Mouse (Mus musculus) frontal cortex, postnatal 36 days (tissue): ENCODE measurements around the gene 1700022I11Rik.

ENCODE experiments used
- DNase-seq, 2 experiments: peaks; one replicate each; pipeline ENCODE4 v3.0.0; 2022; ENCODE audit warnings: low spot score in 2 of 2

Gene 1700022I11Rik

DNA sequence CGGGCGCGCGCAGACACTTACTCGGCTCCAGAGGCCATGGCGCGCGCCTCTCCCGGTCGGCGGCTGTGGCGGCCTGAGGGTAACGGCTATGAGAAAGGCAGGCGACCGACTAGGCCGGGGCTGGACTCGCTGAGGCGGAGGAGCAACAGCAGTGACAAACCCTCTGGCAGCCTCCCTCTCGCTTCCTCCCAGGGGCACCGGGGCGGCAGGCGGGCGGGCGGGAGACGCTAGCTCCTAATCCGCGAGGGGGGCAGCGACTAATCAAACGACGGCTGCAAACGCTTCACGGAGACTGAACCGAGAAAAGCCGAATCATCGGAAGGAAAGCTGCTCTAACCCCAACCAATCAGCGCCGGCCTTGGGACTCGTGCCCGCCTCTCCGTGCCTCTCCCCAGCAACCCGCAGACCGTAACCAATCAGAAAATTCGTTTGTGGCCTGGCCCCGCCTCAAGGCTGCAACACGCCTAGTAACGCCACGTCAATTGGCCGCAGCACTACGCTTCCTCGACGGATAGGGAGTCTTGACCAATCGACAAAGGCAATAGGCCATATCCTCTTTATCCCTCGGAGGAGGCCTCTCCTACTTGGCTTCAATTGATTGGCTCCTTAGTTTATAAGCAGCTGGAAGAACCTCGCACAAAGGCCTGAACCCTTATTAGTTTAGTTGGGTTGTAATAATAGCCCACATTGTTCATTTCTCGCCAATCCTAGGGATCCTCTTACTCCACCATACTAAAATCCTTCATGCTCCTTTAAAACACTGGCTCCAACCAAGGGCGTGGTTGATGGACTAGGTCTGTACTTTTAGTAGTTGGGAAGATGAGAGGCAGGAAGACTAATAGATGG, 31.0 kb downstream of the 1700022I11Rik start, which contains the start of gene Vcp:
Gene Vcp, minus strand, starts transcription at position 367 of the 846 bp plus-strand sequence.
- DNase-seq: peak; percentile 99

DNA sequence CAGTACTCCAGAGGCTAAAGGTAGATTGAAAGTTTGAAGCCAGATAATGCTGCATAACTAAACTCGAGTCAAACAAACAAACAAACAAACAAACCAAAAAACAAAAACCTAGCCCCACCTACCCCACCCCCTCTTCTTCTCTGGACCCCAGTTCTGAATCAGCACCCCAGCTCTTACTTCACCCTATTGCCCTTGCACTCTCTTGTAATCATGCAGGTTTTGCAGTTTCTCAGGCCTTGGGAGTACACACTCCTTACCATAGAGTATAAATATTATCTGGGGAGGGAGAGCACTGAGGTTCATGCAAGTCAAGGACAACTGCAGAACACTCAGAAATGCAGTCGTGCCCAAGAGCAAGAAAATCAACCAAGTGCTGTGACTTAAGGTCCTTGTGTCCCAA, 31.9 kb downstream of the 1700022I11Rik start:
- DNase-seq: no peak

DNA sequence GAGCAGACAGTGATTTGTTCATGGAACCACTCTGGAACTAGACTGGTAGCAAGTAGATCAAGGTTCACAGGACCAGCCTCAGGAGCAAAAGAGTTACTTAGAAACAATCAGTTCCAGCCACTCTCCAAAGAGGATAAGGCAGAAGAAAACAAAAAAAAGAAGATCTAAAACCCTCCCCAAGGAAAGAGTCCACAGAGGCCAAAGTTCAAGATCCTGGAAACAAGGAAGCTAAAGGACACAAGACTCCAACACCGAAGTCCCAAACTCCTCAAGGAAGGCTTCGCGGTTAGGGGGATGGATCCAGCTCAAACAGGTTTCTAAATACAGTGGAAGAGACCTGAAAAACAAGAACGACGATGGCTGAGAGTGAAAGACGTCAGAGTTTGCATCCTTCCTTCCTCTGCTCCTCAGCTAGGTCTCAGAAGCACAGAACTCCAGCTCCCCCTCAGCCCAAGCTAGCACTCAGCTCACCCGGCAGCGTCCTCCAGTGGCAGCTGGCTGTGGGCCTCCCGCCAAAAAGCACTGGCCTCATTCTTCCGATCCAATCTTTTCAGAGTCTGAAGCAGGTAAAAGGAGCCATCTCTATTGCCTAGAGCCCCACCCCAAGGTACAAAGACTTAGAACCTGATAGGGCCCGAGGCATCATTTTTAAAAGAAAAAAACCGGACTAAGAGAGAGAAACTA, 33.5 kb downstream of the 1700022I11Rik start:
- DNase-seq: no peak

DNA sequence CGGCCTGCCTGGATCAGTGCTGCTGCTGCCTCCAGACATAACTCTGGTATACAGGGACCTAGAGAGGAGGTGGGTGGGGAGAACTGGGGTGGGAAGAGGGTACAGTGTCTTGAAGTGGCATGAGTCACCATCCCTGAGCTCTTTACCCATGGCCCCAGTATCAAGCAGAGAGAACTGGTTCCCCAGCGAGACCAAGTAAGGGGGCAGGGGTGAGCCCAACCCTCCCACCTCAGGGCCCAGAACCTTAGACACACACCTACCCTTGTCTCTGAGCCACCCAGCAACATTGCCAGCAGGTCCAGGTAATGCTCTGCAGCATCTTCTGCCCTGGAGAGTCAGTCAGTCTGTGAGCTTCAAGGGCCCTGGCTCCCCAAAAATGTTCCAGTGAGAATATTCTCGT, 35.5 kb downstream of the 1700022I11Rik start:
- DNase-seq: no peak

DNA sequence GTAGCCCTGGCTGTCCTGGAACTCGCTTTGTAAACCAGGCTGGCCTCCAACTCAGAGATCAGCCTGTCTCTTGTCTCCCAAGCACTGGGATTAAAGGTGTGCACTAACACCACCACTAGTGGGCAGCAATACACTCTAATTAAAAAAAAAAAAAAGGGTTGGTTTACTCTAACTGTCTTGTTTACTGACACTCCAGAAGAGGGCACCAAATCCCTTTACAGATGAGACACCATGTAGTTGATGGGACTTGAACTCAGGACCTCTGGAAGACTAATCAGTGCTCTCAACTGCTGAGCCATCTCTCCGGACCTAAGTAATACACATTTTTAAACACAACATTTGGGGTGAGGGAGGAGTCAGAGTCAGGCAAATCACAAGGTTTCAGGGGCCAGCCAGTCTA, 36.4 kb downstream of the 1700022I11Rik start:
- DNase-seq: peak in 1 of 2 experiments; percentile 20

DNA sequence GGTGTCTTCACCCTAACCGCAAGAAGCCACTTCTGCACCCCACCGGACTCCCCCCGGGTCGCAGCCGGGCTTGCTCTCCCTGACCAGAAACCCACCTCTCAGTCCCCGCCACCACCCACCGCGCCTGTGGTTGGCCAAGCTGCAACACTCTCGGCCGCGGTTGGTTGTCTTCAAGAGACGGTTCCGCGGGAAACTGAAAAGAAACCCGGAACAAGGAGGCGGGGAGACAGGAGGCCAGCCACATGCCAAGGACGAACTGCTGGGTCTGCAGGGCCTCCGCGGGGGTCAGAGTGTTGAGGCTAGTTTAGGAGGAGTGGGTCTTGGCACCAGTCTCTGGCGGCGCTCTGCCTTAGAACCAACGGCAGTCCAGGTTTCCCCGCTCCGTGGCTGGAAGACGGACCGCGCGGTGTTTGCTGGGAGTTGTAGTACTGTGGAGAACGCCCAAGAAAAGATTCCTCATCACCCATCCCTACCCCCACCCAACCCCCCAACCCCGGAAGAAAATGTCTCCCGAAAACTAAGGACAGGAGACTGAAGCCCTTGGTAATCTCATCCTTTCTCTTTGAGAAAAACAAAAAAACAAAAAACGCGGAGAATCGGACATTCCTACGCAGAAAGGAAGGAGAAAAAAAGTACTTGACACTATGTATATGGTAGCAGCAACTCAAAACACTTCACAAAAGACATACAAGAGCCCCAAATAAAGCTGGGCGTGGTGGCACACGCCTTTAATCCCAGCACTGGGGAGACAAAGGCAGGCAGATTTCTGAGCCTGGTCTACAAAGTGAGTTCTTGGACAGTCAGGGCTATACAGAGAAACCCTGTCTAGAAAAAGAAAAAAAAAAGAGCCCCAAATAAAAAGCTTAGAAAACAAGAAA, 41.0 kb downstream of the 1700022I11Rik start, which contains the start of gene Fancg:
Gene Fancg, minus strand, starts transcription at position 346 of the 878 bp plus-strand sequence.
- peak; percentile 85 to 88 for DNase-seq

DNA sequence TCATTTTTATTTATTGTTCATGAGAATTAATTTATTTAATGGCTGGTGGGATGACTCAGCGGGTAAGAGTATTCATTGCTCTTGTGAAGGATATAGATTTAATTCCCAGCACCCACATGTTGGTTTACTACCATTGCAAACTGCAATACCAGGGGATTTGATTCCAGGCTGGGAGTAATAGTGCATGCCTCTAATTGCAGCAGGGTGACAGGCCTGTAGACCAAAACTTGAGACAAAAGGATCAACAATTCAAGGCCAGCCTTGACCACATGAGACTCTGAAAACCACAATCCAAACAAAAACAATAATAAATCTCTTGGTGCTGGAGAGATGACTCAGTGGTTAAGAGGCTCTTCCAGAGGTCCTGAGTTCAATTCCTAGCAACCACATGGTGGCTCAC, 42.7 kb downstream of the 1700022I11Rik start:
- DNase-seq: no peak

DNA sequence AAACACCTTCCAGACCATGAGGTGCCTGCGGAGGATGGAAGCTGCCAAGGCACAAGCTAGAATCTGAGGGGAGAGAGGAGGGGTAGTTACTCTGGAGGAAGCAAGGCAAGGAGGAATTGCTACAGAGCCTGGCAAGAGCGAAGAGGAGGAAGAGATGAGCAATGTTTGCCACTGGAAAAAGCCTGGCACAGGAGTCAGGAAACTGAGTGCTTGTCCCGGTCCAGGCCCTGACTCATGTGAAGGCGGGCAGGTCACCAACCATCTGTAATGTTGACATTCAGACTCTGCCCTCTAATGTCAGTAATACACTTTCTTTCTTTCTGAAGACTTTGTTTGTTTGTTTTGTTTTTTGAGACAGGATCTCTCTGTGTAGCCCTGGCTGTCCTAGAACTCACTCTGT, 48.8 kb downstream of the 1700022I11Rik start:
- DNase-seq: no peak

DNA sequence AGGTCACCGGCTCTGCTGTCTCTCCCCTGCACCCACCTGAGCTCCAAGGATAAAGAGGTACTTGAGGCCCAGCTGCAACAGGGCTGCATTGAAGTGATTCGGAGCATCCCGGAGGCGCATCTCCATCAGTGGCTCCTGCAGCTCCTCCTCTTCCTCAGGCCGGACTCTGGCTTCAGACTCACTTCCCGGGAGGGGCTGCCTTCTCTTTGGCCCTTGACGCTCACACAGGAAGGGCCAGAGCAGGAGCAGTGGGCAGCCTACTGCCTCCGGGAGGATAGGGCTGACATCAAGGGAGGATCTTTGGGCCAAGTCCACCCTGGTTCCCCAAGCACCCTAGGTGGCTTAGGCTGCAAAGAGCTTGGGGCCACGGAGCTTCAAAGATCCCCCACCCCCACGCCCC, 49.8 kb downstream of the 1700022I11Rik start:
- no peak for DNase-seq

DNA sequence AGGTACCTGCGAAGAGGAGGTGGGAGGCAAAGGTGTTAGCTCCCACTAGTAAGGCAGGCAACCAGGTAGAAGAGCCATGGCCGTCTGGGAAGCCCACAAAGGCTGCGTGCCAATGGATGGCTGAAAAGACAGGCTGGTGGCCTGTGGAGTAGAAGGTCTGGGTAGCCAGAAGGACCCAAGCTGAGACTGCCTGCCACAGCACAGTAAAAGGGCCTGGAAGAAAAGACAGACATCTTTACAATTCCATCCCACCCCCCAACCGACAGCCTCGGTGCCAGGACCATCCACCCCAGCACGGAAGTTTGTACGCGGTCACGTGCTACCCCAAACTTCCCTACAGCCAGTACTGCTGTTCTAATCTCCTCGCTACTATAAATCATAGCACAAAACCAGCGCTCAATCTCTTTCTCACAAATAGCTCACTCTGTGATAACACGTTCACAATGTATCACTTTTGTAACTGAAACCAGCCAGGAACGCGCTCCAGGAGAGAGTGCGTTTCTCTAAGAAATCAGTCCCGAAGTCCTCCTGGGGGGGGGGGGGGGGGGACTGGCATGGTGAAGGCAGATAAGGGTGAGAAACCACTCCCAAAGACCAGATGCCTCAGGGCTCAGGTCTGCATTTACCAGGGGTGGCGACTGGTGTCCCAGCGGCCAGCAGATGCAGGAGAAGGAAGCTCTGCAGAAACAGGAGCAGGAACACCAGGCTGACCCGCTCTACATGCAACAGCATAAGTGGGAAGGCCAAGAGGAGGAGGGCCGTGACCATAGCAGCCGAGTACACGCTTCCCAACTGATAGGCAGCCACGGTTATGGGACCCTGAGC, 50.4 kb downstream of the 1700022I11Rik start:
- no peak for DNase-seq

DNA sequence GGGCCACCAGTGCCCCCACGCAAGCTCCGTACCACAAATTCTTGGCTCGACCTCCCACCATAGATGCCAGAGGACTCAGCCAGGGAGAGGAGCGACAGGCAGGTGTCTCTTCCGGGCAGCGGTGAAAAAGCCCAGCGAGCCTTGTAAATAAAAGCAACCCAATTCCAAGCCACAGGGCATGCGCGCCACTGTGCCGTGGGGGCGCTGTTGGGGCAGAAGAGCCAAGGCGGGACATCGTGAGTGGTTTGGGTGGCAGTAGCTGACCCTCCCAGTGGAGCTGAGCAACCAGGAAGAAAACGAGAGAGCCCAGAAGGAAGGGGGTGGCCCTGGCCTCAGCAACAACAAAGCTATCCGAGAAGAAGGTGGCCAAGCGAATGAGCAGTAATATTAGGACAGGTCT, 51.5 kb downstream of the 1700022I11Rik start:
- no peak for DNase-seq

DNA sequence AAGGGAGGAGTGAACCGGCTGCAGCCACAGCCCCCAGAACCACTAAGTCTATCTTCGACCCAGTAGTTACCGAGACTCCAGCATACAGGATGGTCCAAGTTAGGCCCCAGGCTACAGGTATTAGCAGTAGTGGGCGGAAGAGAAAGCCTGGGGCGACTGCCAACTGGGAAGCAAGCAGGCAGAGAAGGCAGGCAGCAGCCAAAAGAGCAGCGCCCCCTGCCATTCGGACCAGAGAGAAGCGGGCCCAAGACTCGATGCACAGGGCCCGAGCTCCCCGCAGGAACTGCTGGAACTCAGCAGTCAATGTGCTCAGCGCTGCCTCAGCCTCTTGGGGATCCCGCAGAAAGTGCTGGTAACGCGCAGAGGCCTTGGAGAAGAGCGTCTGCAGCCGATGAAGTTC, 51.9 kb downstream of the 1700022I11Rik start:
- DNase-seq: no peak

DNA sequence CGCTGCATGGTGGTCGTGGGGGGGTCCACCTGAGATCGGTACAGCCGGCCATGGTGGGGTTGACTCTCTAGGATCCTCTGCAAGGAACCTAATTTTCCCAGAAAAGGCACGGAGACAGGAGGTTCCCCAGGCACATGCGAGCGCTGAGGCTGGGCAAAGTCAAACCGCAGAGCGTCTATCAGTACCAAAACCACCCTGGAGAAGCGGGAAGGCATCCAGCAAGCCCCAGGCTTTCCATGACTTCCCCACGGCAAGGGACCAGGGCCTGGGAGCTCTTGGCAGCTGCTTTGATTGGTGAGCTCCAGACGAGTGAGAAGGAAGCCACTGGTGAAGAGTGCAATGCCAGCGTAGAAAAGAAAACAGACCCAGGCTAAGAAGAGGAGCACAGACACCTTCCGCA, 55.3 kb downstream of the 1700022I11Rik start:
- no peak for DNase-seq

DNA sequence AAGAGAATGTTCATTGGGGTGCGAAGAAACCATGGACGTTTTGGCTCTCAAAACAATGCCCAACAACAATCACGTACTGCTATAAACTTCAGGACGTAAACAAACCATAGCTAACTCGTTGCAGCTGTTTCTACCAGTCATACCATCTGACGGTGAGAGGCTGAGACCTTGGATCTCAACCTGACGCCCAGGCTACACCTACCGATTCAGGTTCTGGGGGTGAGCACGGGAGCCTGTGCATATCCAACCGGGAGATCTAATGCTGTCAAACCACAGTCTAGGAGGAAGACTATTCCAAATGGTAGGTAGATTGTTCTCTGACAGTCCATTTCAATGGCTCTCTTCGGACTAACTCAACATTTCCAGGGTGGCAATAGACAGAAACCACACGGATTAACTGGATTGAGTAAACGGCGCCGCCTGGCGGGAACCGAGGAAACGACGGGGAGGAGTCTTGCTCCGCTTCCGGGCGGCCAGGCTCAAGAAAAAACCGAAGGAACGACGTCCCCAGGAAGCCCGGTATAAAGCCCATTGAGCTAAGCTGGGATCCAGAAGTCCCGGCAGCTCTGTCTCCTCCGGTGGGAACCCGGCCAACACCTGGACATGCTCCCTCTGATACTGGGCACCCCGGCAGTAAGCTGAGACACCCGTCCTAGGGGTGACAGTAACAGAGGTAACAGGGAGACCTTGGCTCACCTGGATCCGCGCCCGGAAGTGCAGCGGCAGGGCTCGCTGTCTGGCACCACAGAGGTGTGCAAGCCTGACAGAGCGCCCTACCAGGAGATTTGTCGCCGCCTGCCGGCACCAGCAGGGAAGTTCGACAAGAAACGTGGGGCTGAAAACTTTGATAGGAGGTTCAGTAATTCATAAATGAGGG, 55.9 kb downstream of the 1700022I11Rik start, which contains the start of gene Pigo:
Gene Pigo, minus strand, starts transcription at position 736 of the 877 bp plus-strand sequence.
- peak; percentile 94 to 96 for DNase-seq

DNA sequence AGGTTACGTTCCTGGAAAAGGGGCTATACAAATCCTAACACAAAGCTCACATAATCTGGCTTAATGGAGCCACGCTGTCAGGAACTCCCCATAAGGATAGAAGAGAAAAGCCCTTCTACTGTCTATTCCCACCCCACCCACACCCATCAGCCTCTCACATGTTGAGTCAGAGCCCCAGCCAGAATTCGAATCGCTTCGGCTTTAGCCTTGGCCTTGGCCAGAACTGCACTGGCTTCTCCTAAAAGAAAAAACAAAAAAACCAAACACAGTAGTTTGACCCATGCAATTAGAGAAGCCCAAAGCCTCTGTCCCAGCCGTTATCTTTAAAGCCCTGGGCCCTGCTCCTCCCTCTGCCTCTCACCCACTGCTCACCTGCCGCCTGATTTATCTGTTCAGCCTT, 59.7 kb downstream of the 1700022I11Rik start:
- no peak for DNase-seq

DNA sequence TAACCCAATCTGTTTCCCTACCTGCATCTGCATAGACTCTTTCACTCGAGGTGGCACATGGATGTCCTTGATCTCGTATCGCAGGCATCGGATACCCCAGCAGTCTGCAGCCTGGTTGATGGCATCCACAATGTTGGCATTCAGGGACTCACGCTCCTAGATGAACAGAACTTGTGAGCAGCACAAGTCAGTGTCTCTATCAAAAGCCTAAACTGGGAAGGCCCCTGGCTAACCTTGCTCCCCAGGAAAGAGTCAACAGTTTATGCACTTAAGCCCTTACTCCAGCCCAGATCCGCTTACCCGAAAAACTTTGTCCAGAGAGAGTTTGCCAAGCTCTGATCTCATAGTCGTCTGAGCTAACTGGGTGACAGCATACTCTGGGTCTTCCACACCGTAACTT, 60.3 kb downstream of the 1700022I11Rik start:
- DNase-seq: no peak

DNA sequence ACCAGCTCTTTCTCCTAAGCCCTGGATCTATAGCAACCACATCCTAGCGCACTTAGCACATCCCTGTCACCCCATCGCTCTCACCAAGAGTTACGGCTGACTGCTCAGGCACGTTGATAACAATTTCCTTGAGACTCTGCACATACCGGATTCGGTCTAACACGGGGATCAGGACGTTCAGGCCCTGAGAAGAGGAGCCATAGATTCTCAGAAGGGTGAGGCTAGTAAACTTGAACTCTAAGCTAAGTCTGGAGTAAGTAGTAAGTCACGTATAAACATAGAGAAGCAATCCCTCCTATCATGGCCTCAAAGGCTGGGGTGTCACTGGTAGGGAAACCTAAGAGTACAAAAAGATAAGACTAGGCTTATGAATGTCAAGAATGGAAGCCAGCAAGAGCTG, 60.9 kb downstream of the 1700022I11Rik start:
- DNase-seq: no peak

DNA sequence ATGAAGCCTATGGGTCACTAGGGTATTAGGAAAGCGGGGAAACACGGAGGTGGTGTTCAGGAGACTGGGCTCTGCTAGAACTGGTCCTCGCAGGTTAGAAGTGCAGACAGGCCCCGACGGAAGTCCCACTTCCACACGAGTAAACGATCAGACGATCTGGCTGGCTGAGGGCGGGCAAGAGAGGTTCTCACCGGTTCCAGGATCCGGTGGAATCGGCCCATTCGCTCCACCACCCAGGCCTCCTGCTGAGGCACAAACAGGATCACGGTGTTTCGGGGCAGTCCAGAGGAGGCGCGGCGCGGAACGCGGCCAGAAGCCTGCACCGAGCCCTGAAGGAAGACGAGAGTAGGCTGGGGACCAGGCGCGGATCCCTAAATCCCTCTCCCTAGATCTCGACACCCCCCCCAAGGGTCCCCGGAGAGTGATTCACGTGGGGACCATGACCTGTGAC, 61.4 kb downstream of the 1700022I11Rik start:
- DNase-seq: no peak

DNA sequence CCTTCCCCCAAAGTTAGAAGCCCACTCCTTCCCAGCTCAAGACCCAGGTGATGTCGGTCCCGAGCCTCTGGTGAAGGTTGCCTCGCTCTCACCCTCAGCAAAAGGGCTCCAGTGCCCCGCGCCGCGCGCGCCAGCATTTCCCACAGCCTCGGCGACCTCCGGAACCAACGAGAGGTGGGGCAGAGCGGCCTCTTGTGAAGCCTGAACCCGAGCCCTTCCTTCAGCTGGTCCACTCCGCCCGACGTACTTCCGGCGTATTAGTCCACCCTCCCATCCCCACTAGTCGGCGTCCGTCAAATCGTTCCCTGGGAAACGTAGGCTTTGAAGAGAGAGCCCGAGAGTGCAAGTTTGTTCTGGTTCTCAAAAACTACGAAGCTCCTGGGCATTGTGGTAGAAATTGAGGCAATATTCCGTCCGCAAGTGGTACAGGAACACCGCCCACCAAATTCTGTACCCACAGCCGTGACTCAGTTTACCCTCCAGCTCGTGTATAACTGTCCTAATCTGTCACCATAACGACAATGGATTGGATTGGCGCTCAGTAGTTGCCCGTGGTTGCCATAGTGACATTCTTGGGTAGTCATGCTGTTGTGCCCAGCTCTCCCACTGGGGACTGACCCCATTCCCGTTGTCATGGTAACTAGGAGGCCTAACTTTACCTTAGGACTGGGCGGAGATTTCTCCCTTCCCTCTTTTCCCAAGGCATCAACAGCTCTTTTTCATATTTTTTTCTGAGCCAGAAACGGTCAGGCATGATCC, 62.0 kb downstream of the 1700022I11Rik start, which contains the start of gene Stoml2:
Gene Stoml2, minus strand, starts transcription at position 474 of the 759 bp plus-strand sequence.
- DNase-seq: peak; percentile 91 to 95
